Mouse (Mus musculus): ENCODE data around the gene Bbip1.
"Not testable (repeated sequence)": the region's sequence is repeated elsewhere in the genome, so short reads cannot be mapped to it uniquely, and the experiment has no call there.

Bbip1 gene

GRCm38 (mm10) chr19:53925338-53925751, 19.1 kb downstream of the Bbip1 start:
- in situ Hi-C loops (cut with MseI, MboI): no loop called here

GRCm38 (mm10) chr19:53921996-53922395, 22.4 kb downstream of the Bbip1 start:
- in situ Hi-C loops (cut with MseI, MboI): not testable (repeated sequence)

GRCm38 (mm10) chr19:53919541-53919940, 24.9 kb downstream of the Bbip1 start:
- in situ Hi-C loops (cut with MseI, MboI): no loop called here

- in situ Hi-C loops (cut with MseI, MboI): no loop called here
Observed at GRCm38 (mm10) chr19:53914950-53915349, 29.5 kb downstream of the Bbip1 start.

- in situ Hi-C loops (cut with MseI, MboI): not testable (repeated sequence)
Observed at GRCm38 (mm10) chr19:53906703-53907070, 37.7 kb downstream of the Bbip1 start.

- in situ Hi-C loops (cut with MseI, MboI): no loop called here
Observed at GRCm38 (mm10) chr19:53906033-53906702, 38.3 kb downstream of the Bbip1 start.

GRCm38 (mm10) chr19:53904833-53905480, 39.5 kb downstream of the Bbip1 start:
- in situ Hi-C loops (cut with MseI, MboI): no loop called here

- in situ Hi-C loops (cut with MseI, MboI): no loop called here
Observed at GRCm38 (mm10) chr19:53903507-53904321, 40.7 kb downstream of the Bbip1 start.

- in situ Hi-C loops (cut with MseI, MboI): no loop called here
Observed at GRCm38 (mm10) chr19:53902739-53903487, 41.5 kb downstream of the Bbip1 start.

- in situ Hi-C loops (cut with MseI, MboI): no loop called here
Observed at GRCm38 (mm10) chr19:53901931-53902738, 42.3 kb downstream of the Bbip1 start.

GRCm38 (mm10) chr19:53899941-53900610, 44.4 kb downstream of the Bbip1 start:
- in situ Hi-C loops (cut with MseI, MboI): no loop called here

- in situ Hi-C loops (cut with MseI, MboI): no loop called here
Observed at GRCm38 (mm10) chr19:53898970-53899900, 45.2 kb downstream of the Bbip1 start.

GRCm38 (mm10) chr19:53898498-53898897, 45.9 kb downstream of the Bbip1 start:
- in situ Hi-C loops (cut with MseI, MboI): no loop called here

GRCm38 (mm10) chr19:53898046-53898445, 46.4 kb downstream of the Bbip1 start:
- in situ Hi-C loops (cut with MseI, MboI): no loop called here

- in situ Hi-C loops (cut with MseI, MboI): no loop called here
Observed at GRCm38 (mm10) chr19:53894538-53895121, 49.8 kb downstream of the Bbip1 start.

- in situ Hi-C loops (cut with MseI, MboI): no loop called here
Observed at GRCm38 (mm10) chr19:53893711-53894171, 50.7 kb downstream of the Bbip1 start.

- in situ Hi-C loops (cut with MseI, MboI): no loop called here
Observed at GRCm38 (mm10) chr19:53892838-53893359, 51.5 kb downstream of the Bbip1 start.

GRCm38 (mm10) chr19:53892061-53892460, 52.4 kb downstream of the Bbip1 start, which contains the start of gene Pdcd4:
TSS of gene Pdcd4 (plus strand) at chr19:53892231.
- in situ Hi-C loops (cut with MseI, MboI): no loop called here

Measured in mouse trophoblast stem cell (cell line).